Mouse (Mus musculus): ENCODE data around the gene Slc16a11.

- TF ChIP-seq CTCF (conservative IDR thresholded peaks at IDR 0.05 in 1 of 2, IDR thresholded peaks at IDR 0.05 in 1 of 2; ENCODE audit: low read depth in 2 of 2, low read length in 2 of 2) (no peak), MEF2A (IDR thresholded peaks at IDR 0.05; ENCODE audit: borderline replicate concordance, low read depth, low read length) (no peak)
These were observed 27.4 kb upstream of the Slc16a11 start for GRCm38 (mm10) chr11:70185120-70185519.

Measured in CH12.LX (cell line).